Mouse (Mus musculus): Measurements from ENCODE around the gene Fbrsl1. TPM values are rescaled to one million over a fixed set of nuclear protein-coding genes. Genes with fewer than 3 reads are reported as not detected.

Gene Fbrsl1
- polyA plus RNA-seq, 1 experiment = 42.9 TPM

GRCm38 (mm10) chr5:110434816-110435215 lies 13.5 kb downstream of the Fbrsl1 start:
- no peak for TF ChIP-seq POLR2A (IDR thresholded peaks at IDR 0.05; ENCODE audit: extremely low read depth, insufficient read depth, low read length)
- peak; percentile 38; the same call in 1 of the 2 replicates for TF ChIP-seq CTCF (IDR thresholded peaks at IDR 0.05; ENCODE audit: extremely low read depth, insufficient read depth, low read length)
- H3K4me1 ChIP-seq (ENCODE audit: control insufficient read depth, insufficient read depth, low read length) = peaks cover 1% of the 10 kb centered on the region; the same call in 1 of the 2 replicates
- no peak overlapping the region for H3K27ac ChIP-seq (ENCODE audit: insufficient read depth, low read length)
- H3K4me3 ChIP-seq (ENCODE audit: insufficient read depth, low read length) = no peak overlapping the region

GRCm38 (mm10) chr5:110429045-110429444 lies 19.3 kb downstream of the Fbrsl1 start:
- peak; percentile 72 for TF ChIP-seq CTCF (IDR thresholded peaks at IDR 0.05; ENCODE audit: extremely low read depth, insufficient read depth, low read length)
- no peak for TF ChIP-seq POLR2A (IDR thresholded peaks at IDR 0.05; ENCODE audit: extremely low read depth, insufficient read depth, low read length)
- H3K27ac ChIP-seq (ENCODE audit: insufficient read depth, low read length) = no peak overlapping the region
- H3K4me1 ChIP-seq (ENCODE audit: control insufficient read depth, insufficient read depth, low read length) = no peaks in the 10 kb centered on the region
- no peak overlapping the region for H3K4me3 ChIP-seq (ENCODE audit: insufficient read depth, low read length)

- Histone ChIP-seq H3K4me1 (ENCODE audit: control insufficient read depth, insufficient read depth, low read length) (no peaks in the 10 kb centered on the region), H3K27ac (ENCODE audit: insufficient read depth, low read length) (no peak overlapping the region), H3K4me3 (ENCODE audit: insufficient read depth, low read length) (no peak overlapping the region)
- TF ChIP-seq POLR2A (IDR thresholded peaks at IDR 0.05; ENCODE audit: extremely low read depth, insufficient read depth, low read length) (no peak), CTCF (IDR thresholded peaks at IDR 0.05; ENCODE audit: extremely low read depth, insufficient read depth, low read length) (no peak)
Observed at GRCm38 (mm10) chr5:110428290-110428689, 20.0 kb downstream of the Fbrsl1 start.

GRCm38 (mm10) chr5:110425187-110425586 lies 23.1 kb downstream of the Fbrsl1 start:
- H3K4me1 ChIP-seq (ENCODE audit: control insufficient read depth, insufficient read depth, low read length) = no peaks in the 10 kb centered on the region
- H3K27ac ChIP-seq (ENCODE audit: insufficient read depth, low read length) = no peak overlapping the region
- H3K4me3 ChIP-seq (ENCODE audit: insufficient read depth, low read length) = no peak overlapping the region
- no peak for TF ChIP-seq POLR2A (IDR thresholded peaks at IDR 0.05; ENCODE audit: extremely low read depth, insufficient read depth, low read length)
- TF ChIP-seq CTCF (IDR thresholded peaks at IDR 0.05; ENCODE audit: extremely low read depth, insufficient read depth, low read length) = no peak

DNA sequence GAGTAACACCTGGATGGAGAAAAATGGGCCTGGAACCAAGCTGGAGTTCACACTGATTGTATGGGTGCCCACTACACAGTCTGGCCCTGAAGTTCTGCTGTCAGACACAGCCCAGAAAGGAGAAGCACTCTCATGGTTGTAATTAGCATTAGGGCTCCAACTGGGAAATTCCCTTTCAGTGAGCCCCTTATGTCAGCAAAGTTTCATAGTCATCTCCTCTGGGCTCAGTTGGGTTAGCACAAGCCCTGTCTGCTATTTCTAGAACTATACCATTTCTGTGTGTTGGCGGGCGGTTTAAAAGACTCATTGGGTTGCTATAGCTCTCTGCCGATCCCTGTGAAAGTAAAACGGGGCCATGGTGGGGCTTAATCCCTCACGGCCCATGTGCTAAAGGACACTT lies 24.1 kb downstream of the Fbrsl1 start:
- no peaks in the 10 kb centered on the region for H3K4me1 ChIP-seq (ENCODE audit: control insufficient read depth, insufficient read depth, low read length)
- no peak overlapping the region for H3K4me3 ChIP-seq (ENCODE audit: insufficient read depth, low read length)
- TF ChIP-seq POLR2A (IDR thresholded peaks at IDR 0.05; ENCODE audit: extremely low read depth, insufficient read depth, low read length) (no peak), CTCF (IDR thresholded peaks at IDR 0.05; ENCODE audit: extremely low read depth, insufficient read depth, low read length) (no peak)
- no peak overlapping the region for H3K27ac ChIP-seq (ENCODE audit: insufficient read depth, low read length)

- H3K4me3 ChIP-seq (ENCODE audit: insufficient read depth, low read length) = no peak overlapping the region
- H3K4me1 ChIP-seq (ENCODE audit: control insufficient read depth, insufficient read depth, low read length) = peaks cover 14% of the 10 kb centered on the region
- H3K27ac ChIP-seq (ENCODE audit: insufficient read depth, low read length) = peak overlapping the region; percentile 57; the same call in 1 of the 2 replicates
- TF ChIP-seq CTCF (IDR thresholded peaks at IDR 0.05; ENCODE audit: extremely low read depth, insufficient read depth, low read length) (no peak), POLR2A (IDR thresholded peaks at IDR 0.05; ENCODE audit: extremely low read depth, insufficient read depth, low read length) (no peak)
Observed at GRCm38 (mm10) chr5:110421393-110421792, 26.9 kb downstream of the Fbrsl1 start.

DNA sequence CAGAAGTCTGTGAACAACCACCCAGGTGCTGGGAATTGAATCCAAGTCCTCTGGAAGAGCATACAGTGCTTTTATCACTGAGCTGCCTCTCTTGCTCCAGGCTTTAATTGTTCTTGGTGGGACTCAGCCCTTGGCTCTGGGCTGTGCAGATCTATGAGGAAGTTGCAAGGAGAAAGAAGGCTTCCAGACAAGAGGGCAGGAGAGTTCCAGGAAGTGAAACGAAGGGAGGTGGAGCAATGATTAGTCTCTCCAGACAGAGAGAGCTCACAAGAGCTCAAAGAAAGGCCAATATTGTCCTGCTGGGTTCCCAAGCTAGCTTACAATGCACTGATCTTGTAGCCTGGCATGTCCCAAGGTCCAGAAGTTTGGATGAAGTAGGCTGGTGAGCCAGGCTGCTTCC lies 27.4 kb downstream of the Fbrsl1 start:
- TF ChIP-seq CTCF (IDR thresholded peaks at IDR 0.05; ENCODE audit: extremely low read depth, insufficient read depth, low read length) (no peak), POLR2A (IDR thresholded peaks at IDR 0.05; ENCODE audit: extremely low read depth, insufficient read depth, low read length) (no peak)
- Histone ChIP-seq H3K27ac (ENCODE audit: insufficient read depth, low read length) (peak overlapping the region; percentile 57; the same call in 1 of the 2 replicates), H3K4me1 (ENCODE audit: control insufficient read depth, insufficient read depth, low read length) (peaks cover 15% of the 10 kb centered on the region), H3K4me3 (ENCODE audit: insufficient read depth, low read length) (no peak overlapping the region)

DNA sequence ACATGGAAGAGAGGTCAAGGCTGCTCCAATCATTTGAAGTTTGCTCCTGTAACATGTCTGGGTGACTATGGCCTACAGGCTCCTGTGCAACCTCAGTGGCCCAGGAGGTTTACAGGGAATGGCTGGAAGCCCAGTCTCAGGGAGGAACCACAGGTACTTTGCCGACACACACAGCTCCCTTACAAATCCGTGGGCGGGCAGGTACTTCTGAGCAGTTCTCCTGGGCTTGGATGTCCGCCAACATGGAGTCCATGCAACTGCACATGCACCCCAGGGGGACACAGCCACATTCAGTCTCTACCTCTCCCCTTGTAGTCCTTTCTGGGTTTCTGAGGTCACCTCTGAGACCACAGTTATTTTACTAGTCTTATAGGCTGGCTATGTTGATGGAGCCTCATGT lies 28.1 kb downstream of the Fbrsl1 start:
- Histone ChIP-seq H3K4me1 (ENCODE audit: control insufficient read depth, insufficient read depth, low read length) (peaks cover 15% of the 10 kb centered on the region), H3K27ac (ENCODE audit: insufficient read depth, low read length) (no peak overlapping the region), H3K4me3 (ENCODE audit: insufficient read depth, low read length) (no peak overlapping the region)
- TF ChIP-seq CTCF (IDR thresholded peaks at IDR 0.05; ENCODE audit: extremely low read depth, insufficient read depth, low read length) (no peak), POLR2A (IDR thresholded peaks at IDR 0.05; ENCODE audit: extremely low read depth, insufficient read depth, low read length) (no peak)

DNA sequence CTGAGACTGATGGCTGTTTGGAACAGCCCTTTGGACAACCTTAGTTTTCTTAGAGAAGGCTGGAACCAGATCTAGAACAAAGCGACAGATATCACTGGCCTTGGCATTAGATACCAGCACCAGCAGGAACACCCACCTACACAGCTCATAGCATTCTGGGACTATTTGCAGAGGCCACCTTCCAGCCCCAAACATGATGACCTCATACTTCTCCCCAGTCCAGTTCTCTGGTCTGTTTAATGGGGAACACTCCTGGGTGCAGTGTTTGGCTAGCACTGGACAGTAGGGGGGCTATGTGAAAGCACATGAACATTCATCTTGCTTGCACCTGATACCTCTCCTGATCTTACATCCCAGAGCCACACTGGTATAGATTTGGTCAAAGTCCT lies 29.8 kb downstream of the Fbrsl1 start:
- no peak for TF ChIP-seq POLR2A (IDR thresholded peaks at IDR 0.05; ENCODE audit: extremely low read depth, insufficient read depth, low read length)
- no peak for TF ChIP-seq CTCF (IDR thresholded peaks at IDR 0.05; ENCODE audit: extremely low read depth, insufficient read depth, low read length)
- no peak overlapping the region for H3K27ac ChIP-seq (ENCODE audit: insufficient read depth, low read length)
- peaks cover 15% of the 10 kb centered on the region for H3K4me1 ChIP-seq (ENCODE audit: control insufficient read depth, insufficient read depth, low read length)
- H3K4me3 ChIP-seq (ENCODE audit: insufficient read depth, low read length) = no peak overlapping the region

DNA sequence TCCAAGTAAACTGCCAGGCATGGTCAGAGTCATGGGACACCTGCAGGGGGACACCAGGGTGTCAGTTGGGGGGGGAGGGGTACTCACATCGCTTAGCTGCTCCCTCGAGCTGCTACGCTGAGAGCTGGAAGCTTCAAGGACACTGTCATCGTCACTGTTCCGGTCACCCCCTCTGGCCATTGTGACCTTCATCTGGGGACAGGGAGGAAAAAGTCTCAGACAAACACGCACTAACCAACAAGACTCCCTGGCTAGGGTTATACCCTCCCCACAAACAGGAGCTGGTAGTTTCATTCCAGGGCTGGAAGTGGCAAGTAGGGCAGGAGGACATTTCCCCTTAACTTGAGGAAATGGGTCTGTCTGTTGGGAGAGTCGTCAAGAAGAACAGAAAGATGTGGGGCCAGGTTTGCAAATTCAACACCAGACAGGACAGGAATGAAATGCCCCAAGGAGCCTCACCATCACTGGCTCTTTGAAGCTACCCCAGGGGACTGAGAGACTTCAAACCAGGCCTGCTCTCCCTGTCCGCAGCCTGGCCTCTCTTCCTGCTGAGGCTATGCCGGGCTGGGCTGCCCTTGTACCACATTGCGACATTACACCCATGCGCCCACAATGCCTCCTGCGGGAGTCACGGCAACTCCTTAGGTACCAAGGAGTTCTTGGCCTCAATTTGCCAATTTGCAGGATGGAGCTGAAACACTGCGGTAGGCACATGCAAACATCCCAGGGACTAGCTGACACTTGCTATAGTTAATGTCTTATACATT lies 30.4 kb downstream of the Fbrsl1 start:
- no peak overlapping the region for H3K4me3 ChIP-seq (ENCODE audit: insufficient read depth, low read length)
- no peak for TF ChIP-seq CTCF (IDR thresholded peaks at IDR 0.05; ENCODE audit: extremely low read depth, insufficient read depth, low read length)
- TF ChIP-seq POLR2A (IDR thresholded peaks at IDR 0.05; ENCODE audit: extremely low read depth, insufficient read depth, low read length) = no peak
- H3K4me1 ChIP-seq (ENCODE audit: control insufficient read depth, insufficient read depth, low read length) = peaks cover 15% of the 10 kb centered on the region
- no peak overlapping the region for H3K27ac ChIP-seq (ENCODE audit: insufficient read depth, low read length)

Data from cortical plate, adult 2 months (tissue).